Comparison of ENCODE assay signal across 8 mouse cellular contexts in genomic region chr7:25266180-25266962, GRCm38 (mm10). TPM values are rescaled to one million over a fixed set of nuclear protein-coding genes. Genes with fewer than 3 reads are reported as not detected.
DNase-seq lines count a peak whose midpoint lies in the region; ATAC-seq and TF ChIP-seq lines count a peak whose summit lies in the region.

No protein-coding gene starts in this region.

- TF ChIP-seq CTCF in stomach, postnatal 0 days (IDR thresholded peaks at IDR 0.05; ENCODE audit: low read depth): no peak

- no peak overlapping the region for H3K27ac ChIP-seq in liver, embryonic 12.5 days
- H3K27ac ChIP-seq in stomach, postnatal 0 days (replicated peaks): no peak overlapping the region

- WGBS in liver, embryonic 12.5 days (ENCODE audit: insufficient replicate concordance): 66% methylated on average over 8 of the region's 8 CpGs
- WGBS in stomach, postnatal 0 days: 81% methylated on average over 8 of the region's 8 CpGs

- H3K27me3 ChIP-seq in liver, embryonic 12.5 days (replicated peaks): no peaks in the 10 kb centered on the region
- no peaks in the 10 kb centered on the region for H3K27me3 ChIP-seq in stomach, postnatal 0 days (ENCODE audit: control insufficient read depth, insufficient read depth, low read length)

- peaks cover 58% of the 10 kb centered on the region for H3K4me1 ChIP-seq in liver, embryonic 12.5 days
- H3K4me1 ChIP-seq in stomach, postnatal 0 days (replicated peaks; ENCODE audit: control insufficient read depth, insufficient read depth): peaks cover 9% of the 10 kb centered on the region

- H3K36me3 ChIP-seq in liver, embryonic 12.5 days: peaks cover 8% of the 10 kb centered on the region
- peaks cover under 1% of the 10 kb centered on the region; the same call in 1 of the 2 replicates for H3K36me3 ChIP-seq in stomach, postnatal 0 days (ENCODE audit: control insufficient read depth, insufficient read depth, low read length)

- peak overlapping the region; percentile 81 for H3K4me2 ChIP-seq in liver, embryonic 12.5 days
- peak overlapping the region; percentile 53 for H3K4me2 ChIP-seq in stomach, postnatal 0 days (replicated peaks; ENCODE audit: low read depth)

- DNase-seq in heart, adult 11 months: peak; percentile 88
- no peak for DNase-seq in heart, postnatal 14 days
- peak; percentile 12 for DNase-seq in urinary bladder, adult 2 months (ENCODE audit: low spot score)
- no peak for DNase-seq in urinary bladder, postnatal 25 days (ENCODE audit: low spot score)
- no peak for DNase-seq in stomach, postnatal 0 days (ENCODE audit: low spot score)
- no peak for DNase-seq in lung, postnatal 10 days
- DNase-seq in left cerebral cortex, postnatal 10 days (ENCODE audit: extremely low spot score in 1 of 2, low spot score in 2 of 2): no peak

- no peaks in the 10 kb centered on the region for H3K9me3 ChIP-seq in liver, embryonic 12.5 days (replicated peaks)
- H3K9me3 ChIP-seq in stomach, postnatal 0 days (ENCODE audit: control insufficient read depth, low read length): no peaks in the 10 kb centered on the region

- intact Hi-C loops in heart, postnatal 14 days (cut with DNase I): loop anchor here (2.0 kb wide), 1 partner anchor 14 kb away; no protein-coding TSS in a partner anchor
- intact Hi-C loops in left cerebral cortex, postnatal 10 days (cut with DNase I): no loop called here

- peak overlapping the region; percentile 79 for H3K9ac ChIP-seq in liver, embryonic 12.5 days
- no peak overlapping the region for H3K9ac ChIP-seq in stomach, postnatal 0 days (ENCODE audit: low read length)

- no peak for ATAC-seq in liver, embryonic 12.5 days
- ATAC-seq in stomach, postnatal 0 days (ENCODE audit: low FRiP score, low TSS enrichment): no peak

- no peak for TF ChIP-seq EP300 in stomach, postnatal 0 days (optimal IDR thresholded peaks at IDR 0.05)

- H3K4me3 ChIP-seq in liver, embryonic 12.5 days: peak overlapping the region; percentile 81
- no peak overlapping the region for H3K4me3 ChIP-seq in stomach, postnatal 0 days (ENCODE audit: low read depth, low read length)

RNA-seq across cellular contexts. Expression of gene Cic, which starts 1.1 kb away (rescaled TPM):
- 10 to 100 TPM; 71.2 to 78.7 TPM for total RNA-seq in heart, postnatal 14 days (2021)
- polyA plus RNA-seq in urinary bladder, adult 2 months (2012; rRNA removed): 30.8 and 58.8 TPM in 2 replicates
- polyA plus RNA-seq in liver, embryonic 12.5 days (2016; fragmentation: Nextera tagmentation; extraction: Ambion mirVana): 17.0 TPM in 2 replicates
- polyA plus RNA-seq in stomach, postnatal 0 days (2015; fragmentation: Nextera tagmentation; extraction: Ambion mirVana): 15.0 and 15.9 TPM in 2 replicates
- 100 to 1,000 TPM; 244 to 271 TPM for total RNA-seq in left cerebral cortex, postnatal 10 days (2021)

RNA-seq across cellular contexts. Expression of gene Erf, which starts 15.8 kb away (rescaled TPM):
- 10 to 100 TPM; 32.8 to 33.2 TPM for total RNA-seq in heart, postnatal 14 days (2021)
- 23.6 and 26.8 TPM in 2 replicates for polyA plus RNA-seq in urinary bladder, adult 2 months (2012; rRNA removed)
- polyA plus RNA-seq in liver, embryonic 12.5 days (2016; fragmentation: Nextera tagmentation; extraction: Ambion mirVana): 6.5 and 7.5 TPM in 2 replicates
- polyA plus RNA-seq in stomach, postnatal 0 days (2015; fragmentation: Nextera tagmentation; extraction: Ambion mirVana): 8.1 and 8.8 TPM in 2 replicates
- total RNA-seq in left cerebral cortex, postnatal 10 days (2021): 10 to 100 TPM; 47.7 to 55.1 TPM

RNA-seq across cellular contexts. Expression of gene Gsk3a, which starts 28.7 kb away (rescaled TPM):
- 10 to 100 TPM; 58.6 to 66.6 TPM for total RNA-seq in heart, postnatal 14 days (2021)
- 79.0 and 83.3 TPM in 2 replicates for polyA plus RNA-seq in urinary bladder, adult 2 months (2012; rRNA removed)
- polyA plus RNA-seq in liver, embryonic 12.5 days (2016; fragmentation: Nextera tagmentation; extraction: Ambion mirVana): 13.0 and 14.4 TPM in 2 replicates
- polyA plus RNA-seq in stomach, postnatal 0 days (2015; fragmentation: Nextera tagmentation; extraction: Ambion mirVana): 5.1 and 5.3 TPM in 2 replicates
- total RNA-seq in left cerebral cortex, postnatal 10 days (2021): 100 to 1,000 TPM; 205 TPM

RNA-seq across cellular contexts. Expression of gene Pafah1b3, which starts 31.4 kb away (rescaled TPM):
- total RNA-seq in heart, postnatal 14 days (2021): 1 to 10 TPM; 5.1 to 5.6 TPM
- 40.1 and 48.5 TPM in 2 replicates for polyA plus RNA-seq in urinary bladder, adult 2 months (2012; rRNA removed)
- 44.1 and 51.0 TPM in 2 replicates for polyA plus RNA-seq in liver, embryonic 12.5 days (2016; fragmentation: Nextera tagmentation; extraction: Ambion mirVana)
- polyA plus RNA-seq in stomach, postnatal 0 days (2015; fragmentation: Nextera tagmentation; extraction: Ambion mirVana): 125 and 126 TPM in 2 replicates
- total RNA-seq in left cerebral cortex, postnatal 10 days (2021): 10 to 100 TPM; 64.1 to 67.5 TPM

RNA-seq across cellular contexts. Expression of gene Prr19, which starts 34.8 kb away (rescaled TPM):
- total RNA-seq in heart, postnatal 14 days (2021): not detected
- 0.06 TPM in 1 of 2 replicates, not detected in the other for polyA plus RNA-seq in urinary bladder, adult 2 months (2012; rRNA removed)
- polyA plus RNA-seq in liver, embryonic 12.5 days (2016; fragmentation: Nextera tagmentation; extraction: Ambion mirVana): 0.10 and 0.14 TPM in 2 replicates
- 0.07 TPM in 1 of 2 replicates, not detected in the other for polyA plus RNA-seq in stomach, postnatal 0 days (2015; fragmentation: Nextera tagmentation; extraction: Ambion mirVana)
- total RNA-seq in left cerebral cortex, postnatal 10 days (2021): under 1 TPM in 1 of 2 experiments, not detected in 1; 0.28 TPM

Comparison
In these comparisons a context has a peak if more than half of its experiments do, and no peak if none do; other contexts are left out.
1. DNase-seq: peak in heart, adult 11 months (single experiment) and urinary bladder, adult 2 months (single experiment); none in heart, postnatal 14 days (0 of 2), urinary bladder, postnatal 25 days (single experiment), stomach, postnatal 0 days (single experiment), lung, postnatal 10 days (single experiment) and left cerebral cortex, postnatal 10 days (0 of 2).